ENCODE assay signal across 28 mouse cellular contexts in genomic region chr10:91189476-91189875, GRCm38 (mm10). TPM values are rescaled to one million over a fixed set of nuclear protein-coding genes. Genes with fewer than 3 reads are reported as not detected.
A peak's percentile ranks its signal among the peaks of the same experiment; 100 is the strongest.
DNase-seq lines count a peak whose midpoint lies in the region; ATAC-seq and TF ChIP-seq lines count a peak whose summit lies in the region.
"Had no signal": no experiment of that assay in that cellular context is flagged by ENCODE, and none has a peak within 500 bp of the region (broad histone marks: within the 10 kb centered on the region; RNA-seq: fewer than 3 reads in every experiment).

No protein-coding gene starts in this region.

- no peak for TF ChIP-seq POLR2A in ES-Bruce4 (IDR thresholded peaks at IDR 0.05; ENCODE audit: insufficient read depth, low read length)

- peak; percentile 51 for DNase-seq in CD4-positive, CD25-positive, alpha-beta regulatory T cell, adult 2 months (ENCODE audit: low read depth, low spot score)
- DNase-seq in forebrain, postnatal 0 days, result no peak
- no peak for DNase-seq in forebrain, embryonic 14.5 days (ENCODE audit: low spot score)
- DNase-seq: adrenal gland, postnatal 14 days; B cell, adult 2 months; cerebellum, postnatal 25 days; gastrocnemius, postnatal 25 days; heart, postnatal 36 days; kidney, adult 9 months; kidney, postnatal 10 days; lung, embryonic 14.5 days; retina, postnatal 1 day; right cerebral cortex, postnatal 14 days had no signal

- 95% methylated on average over 6 of the region's 6 CpGs for WGBS in forebrain, postnatal 0 days
- 94% methylated on average over 6 of the region's 6 CpGs for WGBS in forebrain, embryonic 14.5 days

- no peak overlapping the region for H3K27ac ChIP-seq in ES-Bruce4 (ENCODE audit: insufficient read depth, low read length)
- no peak overlapping the region for H3K27ac ChIP-seq in forebrain, postnatal 0 days (ENCODE audit: low read depth, low read length)
- no peak overlapping the region for H3K27ac ChIP-seq in forebrain, embryonic 14.5 days (ENCODE audit: low read depth, low read length)
- H3K27ac ChIP-seq: embryonic facial prominence, embryonic 13.5 days; forebrain, embryonic 13.5 days; heart, embryonic 10.5 days; heart, embryonic 15.5 days; hindbrain, embryonic 12.5 days; hindbrain, postnatal 0 days; left cerebral cortex, adult 2 months; limb, embryonic 12.5 days; liver, embryonic 15.5 days; midbrain, embryonic 13.5 days had no signal

- ATAC-seq in erythroblast, adult 5-6 weeks (replicated peaks; ENCODE audit: low FRiP score, poor library complexity, severe bottlenecking), result peak; percentile 51
- peak; percentile 85 for ATAC-seq in megakaryocyte-erythroid progenitor cell, adult 5-6 weeks (replicated peaks; ENCODE audit: low FRiP score, low TSS enrichment, poor library complexity, severe bottlenecking)
- no peak for ATAC-seq in forebrain, postnatal 0 days
- ATAC-seq in forebrain, embryonic 14.5 days, result no peak
- ATAC-seq: forebrain, embryonic 13.5 days; hindbrain, postnatal 0 days; intestine, postnatal 0 days; midbrain, embryonic 13.5 days had no signal

- H3K4me3 ChIP-seq in ES-Bruce4 (ENCODE audit: low read depth, low read length), result no peak overlapping the region
- no peak overlapping the region for H3K4me3 ChIP-seq in forebrain, postnatal 0 days (ENCODE audit: low read depth, low read length)
- H3K4me3 ChIP-seq in forebrain, embryonic 14.5 days (ENCODE audit: low read depth, low read length), result no peak overlapping the region
- H3K4me3 ChIP-seq: embryonic facial prominence, embryonic 13.5 days; erythroblast, embryonic 14.5 days; forebrain, embryonic 13.5 days; heart, embryonic 10.5 days; heart, embryonic 15.5 days; hindbrain, embryonic 12.5 days; left cerebral cortex, adult 2 months; limb, embryonic 12.5 days; liver, embryonic 15.5 days; midbrain, embryonic 13.5 days had no signal

- no peaks in the 10 kb centered on the region for H3K9me3 ChIP-seq in ES-Bruce4 (replicated peaks; ENCODE audit: control insufficient read depth, insufficient read depth, low read length, poor library complexity, severe bottlenecking)
- H3K9me3 ChIP-seq in forebrain, postnatal 0 days (ENCODE audit: low read length), result no peaks in the 10 kb centered on the region
- no peaks in the 10 kb centered on the region for H3K9me3 ChIP-seq in forebrain, embryonic 14.5 days (replicated peaks; ENCODE audit: control insufficient read depth, low read length)
- H3K9me3 ChIP-seq: embryonic facial prominence, embryonic 13.5 days; forebrain, embryonic 13.5 days; heart, embryonic 10.5 days; heart, embryonic 15.5 days; hindbrain, embryonic 12.5 days; limb, embryonic 12.5 days; liver, embryonic 15.5 days; midbrain, embryonic 13.5 days had no signal

- no peaks in the 10 kb centered on the region for H3K4me1 ChIP-seq in ES-Bruce4 (ENCODE audit: control insufficient read depth, insufficient read depth, low read length)
- 0 out of 2 replicates have a peak, but pooled peaks cover 5% of the 10 kb centered on the region for H3K4me1 ChIP-seq in forebrain, postnatal 0 days (ENCODE audit: insufficient read depth)
- H3K4me1 ChIP-seq in forebrain, embryonic 14.5 days (ENCODE audit: control insufficient read depth, insufficient read depth, low read length), result peaks cover 6% of the 10 kb centered on the region; the same call in 1 of the 2 replicates

- no peak overlapping the region for H3K4me2 ChIP-seq in forebrain, postnatal 0 days (ENCODE audit: low read depth)
- H3K4me2 ChIP-seq in forebrain, embryonic 14.5 days (ENCODE audit: low read length), result no peak overlapping the region
- H3K4me2 ChIP-seq: embryonic facial prominence, embryonic 13.5 days; forebrain, embryonic 13.5 days; heart, embryonic 15.5 days; hindbrain, embryonic 12.5 days; limb, embryonic 12.5 days; liver, embryonic 15.5 days; lung, embryonic 14.5 days; midbrain, embryonic 13.5 days had no signal

- peak overlapping the region; percentile 36; the same call in 1 of the 2 replicates for H3K9ac ChIP-seq in ES-Bruce4 (ENCODE audit: low read depth, poor library complexity, severe bottlenecking)
- no peak overlapping the region for H3K9ac ChIP-seq in forebrain, postnatal 0 days
- H3K9ac ChIP-seq in forebrain, embryonic 14.5 days (ENCODE audit: low read length), result no peak overlapping the region
- H3K9ac ChIP-seq: embryonic facial prominence, embryonic 13.5 days; forebrain, embryonic 13.5 days; heart, embryonic 15.5 days; hindbrain, embryonic 12.5 days; limb, embryonic 12.5 days; liver, embryonic 15.5 days; lung, embryonic 14.5 days; midbrain, embryonic 13.5 days had no signal

- no peaks in the 10 kb centered on the region for H3K36me3 ChIP-seq in ES-Bruce4 (ENCODE audit: control insufficient read depth, insufficient read depth, low read length, poor library complexity, severe bottlenecking)
- no peaks in the 10 kb centered on the region for H3K36me3 ChIP-seq in forebrain, postnatal 0 days (ENCODE audit: insufficient read depth)
- no peaks in the 10 kb centered on the region for H3K36me3 ChIP-seq in forebrain, embryonic 14.5 days (ENCODE audit: control insufficient read depth, insufficient read depth, low read length)
- H3K36me3 ChIP-seq: embryonic facial prominence, embryonic 13.5 days; heart, embryonic 10.5 days; heart, embryonic 15.5 days; hindbrain, embryonic 12.5 days; limb, embryonic 12.5 days; liver, embryonic 15.5 days; midbrain, embryonic 13.5 days had no signal

- H3K27me3 ChIP-seq in ES-Bruce4 (ENCODE audit: control insufficient read depth, insufficient read depth, low read length, poor library complexity, severe bottlenecking), result no peaks in the 10 kb centered on the region
- no peaks in the 10 kb centered on the region for H3K27me3 ChIP-seq in forebrain, postnatal 0 days (ENCODE audit: insufficient read depth, low read length)
- no peaks in the 10 kb centered on the region for H3K27me3 ChIP-seq in forebrain, embryonic 14.5 days (replicated peaks; ENCODE audit: control insufficient read depth, insufficient read depth, low read length)
- H3K27me3 ChIP-seq: embryonic facial prominence, embryonic 13.5 days; forebrain, embryonic 13.5 days; heart, embryonic 15.5 days; hindbrain, embryonic 12.5 days; limb, embryonic 12.5 days; midbrain, embryonic 13.5 days had no signal

- no peak for TF ChIP-seq CTCF in ES-Bruce4 (IDR thresholded peaks at IDR 0.05; ENCODE audit: low read depth, low read length)
- TF ChIP-seq CTCF in forebrain, postnatal 0 days (IDR thresholded peaks at IDR 0.05; ENCODE audit: low read depth), result no peak

- TF ChIP-seq EP300 in ES-Bruce4 (IDR thresholded peaks at IDR 0.05; ENCODE audit: insufficient read depth, low read depth, low read length), result no peak

RNA-seq across cellular contexts. Expression of gene Tmpo, which starts 8.4 kb away (rescaled TPM):
- polyA plus RNA-seq in ES-Bruce4 (2011; ENCODE audit: insufficient read depth, insufficient read length, low read depth, missing spikeins), result 259 and 265 TPM in 2 replicates
- total RNA-seq in erythroblast, adult 5-6 weeks (2015; ENCODE audit: low replicate concordance), result 114 and 144 TPM in 2 replicates
- total RNA-seq in erythroblast, adult 5-6 weeks (2017; ENCODE audit: low replicate concordance), result 181 and 340 TPM in 2 replicates
- 267 and 268 TPM in 2 replicates for total RNA-seq in megakaryocyte-erythroid progenitor cell, adult 5-6 weeks (2014; fragmentation: Nextera tagmentation)
- 469 and 547 TPM in 2 replicates for total RNA-seq in megakaryocyte-erythroid progenitor cell, adult 5-6 weeks (2017)
- total RNA-seq in forebrain, postnatal 0 days (2014; rRNA removed), result 126 and 149 TPM in 2 replicates
- 61.3 and 62.8 TPM in 2 replicates for polyA plus RNA-seq in forebrain, postnatal 0 days (2015; fragmentation: Nextera tagmentation; extraction: Ambion mirVana)
- 157 and 165 TPM in 2 replicates for polyA plus RNA-seq in forebrain, embryonic 14.5 days (2014; fragmentation: Nextera tagmentation; extraction: Ambion mirVana)

Comparison
In these comparisons a context has a peak if more than half of its experiments do, and no peak if none do; other contexts are left out.
1. ATAC-seq: peak in erythroblast, adult 5-6 weeks (single experiment) and megakaryocyte-erythroid progenitor cell, adult 5-6 weeks (single experiment); none in forebrain, postnatal 0 days (single experiment) and forebrain, embryonic 14.5 days (single experiment).